Mouse (Mus musculus): ENCODE data around the gene Zfyve19. TPM values are rescaled to one million over a fixed set of nuclear protein-coding genes. Genes with fewer than 3 reads are reported as not detected.

Gene Zfyve19
- total RNA-seq, 2 experiments from 2014 or later: 11.8 to 13.8 TPM

DNA sequence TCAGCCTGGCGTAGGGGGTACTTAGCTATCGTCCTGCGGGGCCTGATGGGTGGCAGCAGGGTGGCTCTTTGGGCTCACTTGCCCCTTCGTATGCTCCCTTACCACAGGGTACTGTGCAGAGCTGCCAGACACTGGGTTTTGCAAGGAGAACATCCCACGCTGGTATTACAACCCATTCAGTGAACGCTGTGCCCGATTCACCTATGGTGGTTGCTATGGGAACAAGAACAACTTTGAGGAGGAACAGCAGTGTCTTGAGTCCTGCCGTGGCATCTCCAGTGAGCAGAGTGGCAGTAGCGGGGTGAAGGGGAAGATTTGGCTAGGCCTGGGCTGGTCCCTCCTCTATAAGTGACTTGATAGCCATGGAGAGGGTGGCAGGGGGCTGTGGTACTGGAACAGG, 39.5 kb downstream of the Zfyve19 start:
- intact Hi-C loops (cut with DNase I): no loop called here
- no peak for DNase-seq (ENCODE audit: low spot score)

DNA sequence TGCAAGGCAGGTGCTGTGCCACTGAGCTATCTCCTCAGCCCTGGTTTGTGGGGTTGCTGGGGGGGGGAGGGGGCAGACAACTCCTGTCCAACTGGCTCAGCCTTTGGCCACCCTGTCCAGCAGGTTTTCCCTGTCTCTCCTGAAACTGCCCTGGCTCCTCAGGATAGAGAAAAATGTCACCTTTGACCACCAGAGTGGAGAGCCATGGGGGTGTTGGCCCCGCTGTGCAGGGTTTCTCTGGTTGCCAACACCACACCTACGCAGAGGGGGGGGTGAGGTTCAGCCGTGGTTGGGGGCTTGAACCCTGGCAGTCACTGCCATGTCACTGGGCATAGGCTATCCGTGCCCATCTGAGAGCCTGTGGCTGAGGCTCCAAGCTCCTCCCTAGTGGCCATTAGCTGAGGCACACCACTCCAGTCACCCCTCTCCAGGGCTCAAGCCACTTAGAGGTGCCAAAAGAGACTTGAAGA, 41.2 kb downstream of the Zfyve19 start:
- no peak for DNase-seq (ENCODE audit: low spot score)
- intact Hi-C loops (cut with DNase I): loop anchor here (1.0 to 2.0 kb wide), 2 partner anchors 38 to 187 kb away; no protein-coding TSS in a partner anchor

DNA sequence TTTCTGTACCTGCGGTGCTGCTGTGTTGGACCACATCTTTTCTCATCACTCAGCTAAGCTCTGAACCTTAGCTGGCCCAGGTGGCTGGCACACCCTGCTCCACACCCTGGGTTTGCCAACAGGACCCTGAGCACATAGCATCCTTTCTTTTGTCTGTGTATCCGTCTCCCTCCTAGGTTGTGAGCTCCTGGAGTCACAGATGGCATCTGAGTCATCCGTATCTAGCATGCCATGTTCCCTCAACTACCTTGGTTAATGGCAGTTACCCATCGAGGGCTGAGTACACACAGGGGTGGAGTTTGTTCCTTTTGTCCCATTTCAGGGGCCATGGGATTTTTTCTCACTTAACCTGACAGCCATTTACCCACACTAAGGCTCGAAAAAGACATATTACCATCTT, 42.0 kb downstream of the Zfyve19 start:
- no peak for DNase-seq (ENCODE audit: low spot score)
- intact Hi-C loops (cut with DNase I): loop anchor here (1.0 to 2.0 kb wide), 2 partner anchors 37 to 186 kb away; no protein-coding TSS in a partner anchor

DNA sequence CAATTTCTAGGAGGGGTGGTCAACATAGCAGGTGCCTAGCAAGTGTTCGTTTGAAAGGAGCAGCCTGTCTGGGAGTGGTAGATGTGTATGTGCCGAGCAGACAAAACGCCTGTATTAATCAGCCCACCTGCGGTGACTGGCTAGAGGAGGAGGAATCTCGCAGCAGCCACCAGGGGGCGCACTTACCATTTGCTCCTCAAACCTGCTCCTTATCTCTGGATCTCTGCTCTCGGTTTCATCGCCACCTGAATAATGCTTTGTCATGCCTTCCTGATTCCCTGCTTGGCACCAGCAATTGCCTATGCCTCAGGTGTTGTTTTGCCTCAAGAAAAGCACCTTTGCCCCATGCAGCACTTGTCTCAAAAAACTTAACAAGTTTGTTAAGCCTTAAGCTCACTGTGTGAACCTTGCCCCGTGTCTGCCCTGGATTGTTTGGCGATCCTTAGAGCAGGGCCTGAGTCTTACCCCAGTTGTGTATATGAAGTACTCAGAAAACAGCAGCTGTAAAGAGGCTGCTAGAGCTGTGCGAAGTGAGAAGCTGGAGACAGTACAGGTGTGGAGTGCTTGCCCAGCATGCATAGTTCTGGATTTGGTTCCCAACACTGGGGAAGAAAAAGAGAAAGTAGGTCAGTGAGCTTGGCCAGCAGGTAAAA, 42.5 kb downstream of the Zfyve19 start:
- intact Hi-C loops (cut with DNase I): loop anchor here (1.0 to 2.0 kb wide), 2 partner anchors 36 to 186 kb away; no protein-coding TSS in a partner anchor

DNA sequence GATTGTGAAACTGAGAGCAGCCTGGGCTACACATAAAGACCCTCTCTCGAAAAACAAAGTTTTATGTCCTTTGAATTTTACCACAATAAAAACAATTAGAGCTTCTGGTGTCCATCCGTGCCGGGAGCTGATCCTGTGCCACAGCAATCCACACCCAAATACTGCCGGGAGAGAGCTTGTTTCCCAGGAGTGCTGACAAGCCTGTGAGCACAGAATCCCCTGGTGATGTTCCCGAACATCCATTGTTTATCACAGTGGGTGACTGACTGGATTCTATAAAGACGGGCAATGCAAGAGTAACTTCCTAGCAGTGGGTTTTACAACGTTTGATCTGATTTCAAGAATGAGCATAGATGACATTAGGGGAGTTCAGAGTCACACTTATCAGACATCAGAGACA, 46.6 kb downstream of the Zfyve19 start:
- DNase-seq (ENCODE audit: low spot score): no peak
- intact Hi-C loops (cut with DNase I): no loop called here

More for the DNA sequence above, 42.5 kb downstream of the Zfyve19 start:
- DNase-seq (ENCODE audit: low spot score): peak; percentile 41

DNA sequence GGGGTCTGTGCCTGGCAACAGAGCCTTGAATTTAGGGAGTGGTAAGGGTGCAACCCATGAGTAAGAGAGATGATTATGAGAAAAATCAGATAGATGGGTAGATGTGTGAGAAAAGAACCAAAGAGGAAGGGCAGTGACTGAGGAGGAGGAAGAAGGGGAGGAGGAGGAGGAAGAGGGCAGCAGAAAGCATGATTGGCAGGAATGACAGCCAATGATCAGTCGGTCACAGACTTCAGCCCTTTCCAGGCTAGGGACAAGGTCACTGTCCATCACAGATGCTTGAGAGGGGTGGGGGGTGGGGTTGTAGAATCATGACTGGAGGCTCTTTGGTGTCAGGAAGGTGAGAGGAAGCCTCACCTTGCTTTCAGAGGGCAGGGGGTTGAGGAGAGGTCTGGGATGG, 52.1 kb downstream of the Zfyve19 start:
- intact Hi-C loops (cut with DNase I): no loop called here
- no peak for DNase-seq (ENCODE audit: low spot score)

DNA sequence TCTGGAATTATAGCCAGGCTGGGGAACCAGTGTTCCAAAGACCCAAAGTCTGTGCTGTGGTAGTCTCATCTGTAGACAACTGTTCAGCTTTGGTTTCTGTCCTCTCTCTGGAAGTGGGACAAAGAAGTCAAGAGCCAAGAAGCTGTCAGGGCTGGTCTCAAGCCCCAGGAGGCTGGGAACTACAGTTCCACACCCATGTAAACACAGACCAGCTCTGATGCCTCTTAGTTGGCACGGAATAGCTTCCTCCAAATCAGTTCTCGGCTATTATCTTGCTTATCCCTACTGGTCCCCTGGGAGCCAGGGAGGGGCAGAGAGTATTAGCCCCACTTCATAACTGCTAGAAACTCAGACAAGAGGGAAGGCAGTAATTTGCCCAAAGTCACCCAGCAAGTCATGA, 52.9 kb downstream of the Zfyve19 start:
- intact Hi-C loops (cut with DNase I): no loop called here
- DNase-seq (ENCODE audit: low spot score): no peak

DNA sequence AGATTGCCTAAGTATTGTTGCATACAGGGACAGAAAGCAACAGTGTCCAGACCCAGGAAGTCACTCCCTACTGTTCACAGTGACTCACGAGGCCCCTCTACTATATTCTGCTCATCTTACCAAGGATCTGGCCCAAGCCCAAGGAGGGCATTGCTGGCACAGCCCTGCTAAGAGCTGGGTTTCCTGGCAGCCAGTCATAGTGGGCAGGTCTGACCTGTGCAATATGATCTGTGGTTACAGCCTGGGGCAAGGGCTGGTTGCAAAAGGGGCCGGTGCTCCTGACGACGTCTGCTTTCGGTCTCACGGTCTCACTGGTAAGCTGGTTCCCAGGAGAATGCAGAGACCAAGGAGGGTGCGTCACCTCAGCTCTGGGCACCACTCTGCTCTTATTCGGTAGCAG, 54.6 kb downstream of the Zfyve19 start:
- intact Hi-C loops (cut with DNase I): no loop called here
- DNase-seq (ENCODE audit: low spot score): no peak

DNA sequence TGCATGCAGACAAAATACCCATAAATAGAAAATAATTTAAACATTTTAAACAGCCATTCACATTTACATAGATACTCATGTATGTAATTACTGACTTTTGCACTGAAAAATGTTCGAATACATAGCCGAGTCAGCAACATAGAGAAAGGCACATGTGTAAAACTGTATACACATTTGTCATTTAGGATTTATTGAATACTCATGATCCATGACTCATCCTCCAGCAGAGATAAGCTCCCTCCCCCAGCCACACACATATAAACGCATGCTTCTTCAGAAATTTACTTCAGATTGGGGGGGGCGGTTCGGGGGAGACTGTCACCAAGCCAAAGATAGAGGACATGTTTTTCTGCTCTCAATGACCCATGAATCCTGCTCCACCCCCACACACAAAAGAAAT, 55.4 kb downstream of the Zfyve19 start:
- no peak for DNase-seq (ENCODE audit: low spot score)
- intact Hi-C loops (cut with DNase I): no loop called here

Other genes starting within 250 kb of the Zfyve19 start
- gene Ccdc32, start 179.2 kb upstream of the Zfyve19 start, total RNA-seq (2021): 10 to 100 TPM; 10.0 to 13.0 TPM
- 1 to 10 TPM; 4.2 to 4.8 TPM for gene Rpusd2, start 173.8 kb upstream of the Zfyve19 start, total RNA-seq (2021)
- under 1 TPM; 0.34 to 0.75 TPM for gene Knl1, start 161.5 kb upstream of the Zfyve19 start, total RNA-seq (2021)
- gene Rad51, start 95.8 kb upstream of the Zfyve19 start, total RNA-seq (2021): 1 to 10 TPM; 1.0 to 1.3 TPM
- 10 to 100 TPM; 18.7 to 20.2 TPM for gene Rmdn3, start 51.6 kb upstream of the Zfyve19 start, total RNA-seq (2021)
- 1 to 10 TPM; 4.4 to 6.0 TPM for gene Gchfr, start 40.8 kb upstream of the Zfyve19 start, total RNA-seq (2021)
- under 1 TPM in 1 of 2 experiments, not detected in 1; 0.08 TPM for gene Gm14137, start 34.1 kb upstream of the Zfyve19 start, total RNA-seq (2021)
- gene Dnajc17, start 178 bp downstream of the Zfyve19 start, total RNA-seq (2021): 1 to 10 TPM; 8.2 to 8.3 TPM
- gene Ppp1r14d, start 21.3 kb downstream of the Zfyve19 start, total RNA-seq (2021): not detected
- gene Spint1, start 28.7 kb downstream of the Zfyve19 start, total RNA-seq (2021): not detected
- gene Rhov, start 62.7 kb downstream of the Zfyve19 start, total RNA-seq (2021): not detected
- gene Vps18, start 80.1 kb downstream of the Zfyve19 start, total RNA-seq (2021): 10 to 100 TPM; 11.9 to 13.0 TPM
- gene Dll4, start 117.2 kb downstream of the Zfyve19 start, total RNA-seq (2021): 10 to 100 TPM; 16.7 to 22.5 TPM
- 1 to 10 TPM; 7.2 to 9.3 TPM for gene Chac1, start 142.6 kb downstream of the Zfyve19 start, total RNA-seq (2021)